Mouse (Mus musculus) layer of hippocampus, postnatal 25 days (tissue): ENCODE measurements around the gene Dph1. TPM values are rescaled to one million over a fixed set of nuclear protein-coding genes. Genes with fewer than 3 reads are reported as not detected.

Source experiments
- DNase-seq, 2 experiments: peaks; one replicate each; pipeline ENCODE4 v3.0.0; 2022; ENCODE audit warnings: mixed read lengths in 2 of 2, low spot score in 1 of 2; ENCODE audit errors: extremely low spot score in 1 of 2
- total RNA-seq, 2 experiments: library from RNA; stranded (reverse); gene quantifications; 2 replicates each; pipeline ENCODE4 v1.2.3; 2021

The Dph1 gene
- total RNA-seq, 2 experiments from 2014 or later = 35.4 to 36.1 TPM

DNA sequence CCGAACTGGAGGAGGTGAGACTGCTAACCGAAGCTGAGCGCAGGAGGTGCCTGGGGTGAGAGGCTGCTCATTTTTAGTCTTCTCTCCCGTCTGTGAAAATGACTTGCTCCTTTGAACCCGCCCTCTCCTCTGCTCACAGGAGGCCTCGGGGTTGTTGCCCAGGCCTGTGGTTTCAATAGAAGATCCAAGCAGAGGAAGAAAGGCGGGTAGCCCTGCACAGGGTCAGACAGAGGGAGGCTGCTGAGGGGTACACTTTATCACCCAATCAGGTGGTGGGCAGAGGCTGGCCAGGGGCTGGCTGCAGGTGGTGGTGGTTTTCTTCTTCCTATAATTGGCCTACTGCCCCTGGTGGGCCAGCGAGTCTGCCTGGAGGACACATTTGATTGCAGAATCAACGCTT, 13.4 kb upstream of the Dph1 start:
- no peak for DNase-seq

GRCm38 (mm10) chr11:75203926-75204325, 12.9 kb upstream of the Dph1 start:
- no peak for DNase-seq

- DNase-seq = no peak
Measured at GRCm38 (mm10) chr11:75201721-75202120, 10.7 kb upstream of the Dph1 start.

DNA sequence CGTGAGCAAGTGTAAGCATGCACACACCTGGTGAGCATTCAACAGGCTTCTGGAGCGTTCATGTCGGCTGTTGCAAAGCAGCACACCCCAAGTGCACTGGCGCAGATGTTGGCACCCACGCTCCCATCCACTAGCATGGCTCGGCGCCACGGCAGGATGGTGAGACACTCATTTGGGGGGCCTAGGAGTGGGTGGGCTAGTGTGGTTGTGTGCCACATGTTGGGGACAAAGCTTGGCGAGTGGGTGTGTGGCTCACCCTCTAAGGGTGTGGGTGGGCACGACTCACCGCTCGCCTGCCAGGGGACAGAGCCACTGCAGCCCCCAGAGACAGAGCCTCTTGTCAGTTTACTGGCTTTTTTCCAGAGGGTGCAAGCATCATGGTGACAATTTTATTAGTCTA, 9.9 kb upstream of the Dph1 start:
- DNase-seq = peak in 1 of 2 experiments; percentile 58

- DNase-seq = no peak
Measured at GRCm38 (mm10) chr11:75199951-75200350, 8.9 kb upstream of the Dph1 start.

- DNase-seq = no peak
Measured at GRCm38 (mm10) chr11:75198792-75199191, 7.8 kb upstream of the Dph1 start.

GRCm38 (mm10) chr11:75197956-75198355, 6.9 kb upstream of the Dph1 start:
- DNase-seq = no peak

DNA sequence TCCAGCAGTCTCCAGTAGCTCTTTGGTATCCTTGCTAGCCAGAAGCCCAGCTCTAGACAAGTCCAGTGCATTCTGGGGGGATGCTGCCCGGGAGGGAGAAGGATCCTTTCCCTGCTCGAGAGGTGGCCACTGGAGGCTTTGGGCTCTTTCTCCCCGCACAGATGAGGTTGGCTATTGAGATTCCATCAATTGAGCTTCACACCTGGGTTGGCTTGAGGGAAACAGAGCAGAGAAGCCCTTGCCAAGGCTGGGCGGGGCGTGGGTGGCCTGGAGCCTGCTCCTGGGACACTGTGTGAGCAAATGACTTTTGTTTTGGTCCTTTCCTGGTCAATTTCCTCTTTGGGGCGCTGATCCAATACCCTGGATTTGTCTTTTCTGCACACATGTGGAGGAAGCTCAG, 5.1 kb upstream of the Dph1 start:
- DNase-seq = no peak

- DNase-seq = no peak
Measured at GRCm38 (mm10) chr11:75194850-75195461, 3.9 kb upstream of the Dph1 start.

- DNase-seq = no peak
Measured at GRCm38 (mm10) chr11:75194121-75194849, 3.2 kb upstream of the Dph1 start.

- peak; percentile 60 to 72 for DNase-seq
Measured at GRCm38 (mm10) chr11:75193256-75194071, 2.4 kb upstream of the Dph1 start, which contains the start of gene Rtn4rl1. Rtn4rl1 (plus strand) TSS chr11:75193783.

GRCm38 (mm10) chr11:75192336-75193214, 1.5 kb upstream of the Dph1 start:
- peak in 1 of 2 experiments; percentile 72 for DNase-seq

DNA sequence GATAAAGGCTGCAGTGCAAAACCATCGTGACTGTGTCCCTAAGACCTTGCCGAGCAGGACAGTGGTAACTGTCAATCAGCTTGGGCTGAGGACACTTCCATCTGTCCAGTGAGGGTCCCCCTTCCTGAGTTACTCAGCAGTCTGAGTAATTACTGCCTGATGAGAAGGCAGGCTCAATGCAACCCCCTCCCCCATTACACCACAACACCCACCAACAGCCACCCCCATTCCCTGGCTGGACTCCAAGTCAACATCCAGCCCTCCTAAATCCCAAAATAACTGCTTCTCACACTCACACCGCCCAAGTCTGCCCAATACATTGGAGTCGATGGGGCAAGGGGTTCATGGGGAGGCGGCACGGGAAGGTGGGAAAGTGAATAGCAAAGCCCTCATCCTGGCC, 800 bp upstream of the Dph1 start:
- no peak for DNase-seq

- peak in 1 of 2 experiments; percentile 67 for DNase-seq
Measured at GRCm38 (mm10) chr11:75190371-75190724, 693 bp downstream of the Dph1 start.

GRCm38 (mm10) chr11:75189713-75190370, 1.2 kb downstream of the Dph1 start:
- no peak for DNase-seq

DNA sequence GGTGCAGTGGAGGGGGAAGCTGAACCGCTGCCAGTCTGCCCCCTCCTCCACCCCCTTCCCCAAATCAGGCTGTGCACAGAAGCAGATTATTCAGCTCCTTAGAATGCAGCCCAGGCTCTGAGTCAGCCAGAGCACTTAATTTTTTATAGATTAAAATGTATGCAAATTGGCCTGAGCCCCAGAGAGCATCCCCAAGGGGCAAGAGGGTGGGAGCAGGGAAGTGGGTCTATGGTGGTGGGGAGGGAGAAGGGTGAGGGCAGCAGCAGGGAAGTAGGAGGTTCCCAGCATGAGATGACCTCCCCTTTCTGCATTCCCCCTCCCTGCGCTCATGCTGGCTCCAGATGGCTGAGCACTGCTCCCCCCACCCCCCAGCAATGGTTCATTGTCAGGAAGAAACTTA, 6.1 kb downstream of the Dph1 start:
- no peak for DNase-seq

DNA sequence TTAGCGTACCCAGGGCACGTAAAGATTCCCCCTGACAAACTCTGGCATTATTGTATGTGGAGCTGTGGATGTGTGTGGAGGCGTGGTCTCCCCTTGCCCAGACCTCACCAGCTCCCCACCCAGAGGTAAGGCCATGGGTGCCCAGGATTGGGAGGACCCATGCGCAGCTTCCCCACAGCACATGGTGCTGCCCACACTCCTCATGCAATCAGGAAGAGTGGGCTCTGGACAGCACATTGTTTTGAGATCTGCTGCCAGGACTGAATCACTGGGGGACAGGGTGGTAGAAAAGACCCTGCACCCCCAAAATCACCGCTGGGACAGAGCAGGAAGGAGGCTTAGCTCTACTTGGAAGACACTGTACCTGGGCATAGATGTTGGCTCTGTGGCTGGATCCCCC, 6.5 kb downstream of the Dph1 start:
- no peak for DNase-seq

DNA sequence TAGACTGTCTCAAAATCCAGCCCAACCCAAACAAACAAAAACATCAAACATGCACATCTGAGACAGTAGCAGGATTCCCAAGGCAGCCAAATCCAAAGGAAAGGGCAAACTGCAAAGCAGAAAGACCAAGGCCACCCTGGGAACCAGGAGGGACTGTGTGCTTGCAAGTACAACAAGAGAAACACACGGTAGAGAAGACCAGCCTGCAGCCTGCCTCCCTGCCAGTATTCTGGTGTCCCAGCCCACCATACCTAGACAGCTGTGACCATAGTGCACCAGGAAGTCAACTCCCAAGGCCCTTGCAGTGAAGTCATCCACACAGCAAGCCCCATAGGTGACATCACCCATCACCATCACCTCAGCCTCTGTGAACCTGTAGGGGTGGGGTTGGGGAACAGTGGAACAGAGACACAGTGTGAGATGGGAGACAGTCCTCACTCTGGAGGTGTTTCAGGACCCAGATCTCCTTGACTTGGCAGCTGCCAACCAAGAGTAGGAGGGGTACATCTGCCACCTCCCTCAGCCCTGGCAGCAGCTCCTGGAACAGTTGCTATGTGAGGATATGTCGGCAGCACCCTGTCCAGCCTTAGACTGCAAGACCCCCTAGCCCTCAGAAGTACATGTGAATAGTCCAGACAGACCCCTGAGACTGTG, 7.0 kb downstream of the Dph1 start:
- peak in 1 of 2 experiments; percentile 39 for DNase-seq

- peak; percentile 87 to 90 for DNase-seq
Measured at GRCm38 (mm10) chr11:75178672-75179208, 12.3 kb downstream of the Dph1 start, which contains the start of gene Ovca2. Ovca2 (minus strand) TSS chr11:75178835.
